In genomic region chr7:84427221-84427620, GRCm38 (mm10) we compare ENCODE assay signal across 20 mouse cellular contexts.
"Had no signal": no experiment of that assay in that cellular context is flagged by ENCODE, and none has a peak within 500 bp of the region (broad histone marks: within the 10 kb centered on the region; RNA-seq: fewer than 3 reads in every experiment).

No protein-coding gene starts in this region.

- H3K4me3 ChIP-seq: lung, embryonic 15.5 days; midbrain, embryonic 10.5 days; midbrain, embryonic 12.5 days; myocyte; neural tube, embryonic 13.5 days; neural tube, embryonic 15.5 days had no signal

- H3K4me2 ChIP-seq: lung, embryonic 15.5 days; midbrain, embryonic 12.5 days; neural tube, embryonic 13.5 days; neural tube, embryonic 15.5 days had no signal

- H3K9me3 ChIP-seq: lung, embryonic 15.5 days; midbrain, embryonic 10.5 days; midbrain, embryonic 12.5 days; neural tube, embryonic 13.5 days; neural tube, embryonic 15.5 days had no signal

- H3K9ac ChIP-seq: lung, embryonic 15.5 days; midbrain, embryonic 12.5 days; neural tube, embryonic 13.5 days; neural tube, embryonic 15.5 days had no signal

- H3K27ac ChIP-seq: lung, embryonic 15.5 days; midbrain, embryonic 10.5 days; midbrain, embryonic 12.5 days; neural tube, embryonic 13.5 days; neural tube, embryonic 15.5 days had no signal

- H3K27me3 ChIP-seq: lung, embryonic 15.5 days; midbrain, embryonic 12.5 days; neural tube, embryonic 13.5 days; neural tube, embryonic 15.5 days had no signal

- H3K4me1 ChIP-seq: lung, embryonic 15.5 days; neural tube, embryonic 13.5 days had no signal

- DNase-seq: lung, adult 18-20 months; lung, postnatal 14 days; lung, postnatal 4 days; midbrain, embryonic 14.5 days; retina, postnatal 1 day; right cerebral cortex, adult 18-20 months; right cerebral cortex, postnatal 25 days; right cerebral cortex, postnatal 4 days; spleen, adult 18-20 months; thymus, adult 18-20 months; thymus, postnatal 14 days; thymus, postnatal 36 days had no signal

- ATAC-seq: lung, postnatal 0 days; midbrain, embryonic 16.5 days had no signal

- H3K36me3 ChIP-seq: lung, embryonic 15.5 days; midbrain, embryonic 10.5 days; midbrain, embryonic 12.5 days; neural tube, embryonic 13.5 days; neural tube, embryonic 15.5 days had no signal
